Mouse (Mus musculus) testis, adult 2 months (tissue): ENCODE measurements around the gene Gm29776.

ENCODE experiments used
- CTCF ChIP-seq: fragments of 200-500 bp; IDR thresholded peaks from 2 replicates; pipeline ENCODE4 v1.5.1; 2012; ENCODE audit warnings: low read depth, mild to moderate bottlenecking, inconsistent platforms, low read length, moderate library complexity; ENCODE audit not compliant: control insufficient read depth, insufficient read depth, insufficient replicate concordance
- POLR2A ChIP-seq: fragments of 200-500 bp; IDR thresholded peaks from 2 replicates; pipeline ENCODE4 v1.6.1; 2012; ENCODE audit warnings: low read depth, mild to moderate bottlenecking, inconsistent platforms, low read length, moderate library complexity; ENCODE audit not compliant: control insufficient read depth

DNA sequence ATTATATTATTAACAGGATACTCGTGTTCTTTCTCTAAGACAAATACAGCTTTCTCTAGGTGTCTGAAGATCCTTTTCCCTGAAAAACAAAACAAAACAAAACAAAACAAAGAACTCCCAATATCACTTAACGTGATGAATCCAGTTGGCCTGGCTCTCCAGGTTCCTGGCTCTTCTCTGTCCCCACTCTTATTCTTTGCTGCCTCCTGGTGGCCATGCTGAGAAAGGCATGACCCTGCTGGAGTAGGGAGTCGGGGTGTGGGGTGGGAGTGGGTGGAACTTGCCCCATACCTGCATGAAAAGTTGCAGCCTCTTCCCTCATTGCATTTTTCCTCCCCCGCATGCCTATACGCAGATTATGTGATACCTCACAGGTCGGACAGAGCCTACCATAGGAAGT lies 2.7 kb upstream of the Gm29776 start:
- no peak for TF ChIP-seq POLR2A
- TF ChIP-seq CTCF: peak; percentile 85; the same call in 1 of the 2 replicates
